Mouse (Mus musculus): ENCODE measurements around the gene Pard6b.

Pard6b gene

GRCm38 (mm10) chr2:168059200-168059790 lies 21.5 kb upstream of the Pard6b start:
- DNase-seq (ENCODE audit: extremely low read depth, low read depth) = no peak

- DNase-seq (ENCODE audit: extremely low read depth, low read depth) = no peak
Observed at GRCm38 (mm10) chr2:168063712-168064111, 17.1 kb upstream of the Pard6b start.

- DNase-seq (ENCODE audit: extremely low read depth, low read depth) = peak; percentile 27
Observed at GRCm38 (mm10) chr2:168065511-168065910, 15.3 kb upstream of the Pard6b start.

GRCm38 (mm10) chr2:168066783-168067182 lies 14.0 kb upstream of the Pard6b start:
- no peak for DNase-seq (ENCODE audit: extremely low read depth, low read depth)

GRCm38 (mm10) chr2:168070425-168070824 lies 10.4 kb upstream of the Pard6b start:
- no peak for DNase-seq (ENCODE audit: extremely low read depth, low read depth)

- DNase-seq (ENCODE audit: extremely low read depth, low read depth) = no peak
Observed at GRCm38 (mm10) chr2:168072436-168073131, 8.2 kb upstream of the Pard6b start.

GRCm38 (mm10) chr2:168073722-168074121 lies 7.1 kb upstream of the Pard6b start:
- DNase-seq (ENCODE audit: extremely low read depth, low read depth) = no peak

GRCm38 (mm10) chr2:168074457-168074856 lies 6.3 kb upstream of the Pard6b start:
- no peak for DNase-seq (ENCODE audit: extremely low read depth, low read depth)

- no peak for DNase-seq (ENCODE audit: extremely low read depth, low read depth)
Observed at GRCm38 (mm10) chr2:168076840-168077576, 3.8 kb upstream of the Pard6b start.

- DNase-seq (ENCODE audit: extremely low read depth, low read depth) = no peak
Observed at GRCm38 (mm10) chr2:168078107-168078830, 2.5 kb upstream of the Pard6b start.

- no peak for DNase-seq (ENCODE audit: extremely low read depth, low read depth)
Observed at GRCm38 (mm10) chr2:168081299-168081932, 612 bp downstream of the Pard6b start.

GRCm38 (mm10) chr2:168081933-168082306 lies 1.1 kb downstream of the Pard6b start:
- DNase-seq (ENCODE audit: extremely low read depth, low read depth) = no peak

- DNase-seq (ENCODE audit: extremely low read depth, low read depth) = no peak
Observed at GRCm38 (mm10) chr2:168083593-168083992, 2.8 kb downstream of the Pard6b start.

- DNase-seq (ENCODE audit: extremely low read depth, low read depth) = no peak
Observed at GRCm38 (mm10) chr2:168084228-168084627, 3.4 kb downstream of the Pard6b start.

- DNase-seq (ENCODE audit: extremely low read depth, low read depth) = no peak
Observed at GRCm38 (mm10) chr2:168085621-168086265, 4.9 kb downstream of the Pard6b start.

- no peak for DNase-seq (ENCODE audit: extremely low read depth, low read depth)
Observed at GRCm38 (mm10) chr2:168086318-168086717, 5.5 kb downstream of the Pard6b start.

- no peak for DNase-seq (ENCODE audit: extremely low read depth, low read depth)
Observed at GRCm38 (mm10) chr2:168086839-168087238, 6.0 kb downstream of the Pard6b start.

- DNase-seq (ENCODE audit: extremely low read depth, low read depth) = no peak
Observed at GRCm38 (mm10) chr2:168091560-168091959, 10.8 kb downstream of the Pard6b start.

- no peak for DNase-seq (ENCODE audit: extremely low read depth, low read depth)
Observed at GRCm38 (mm10) chr2:168093077-168093476, 12.3 kb downstream of the Pard6b start.

- no peak for DNase-seq (ENCODE audit: extremely low read depth, low read depth)
Observed at GRCm38 (mm10) chr2:168095077-168095476, 14.3 kb downstream of the Pard6b start.

- no peak for DNase-seq (ENCODE audit: extremely low read depth, low read depth)
Observed at GRCm38 (mm10) chr2:168096487-168096886, 15.7 kb downstream of the Pard6b start.
